13 mouse cellular contexts compared by ENCODE assay signal in the genomic region with DNA sequence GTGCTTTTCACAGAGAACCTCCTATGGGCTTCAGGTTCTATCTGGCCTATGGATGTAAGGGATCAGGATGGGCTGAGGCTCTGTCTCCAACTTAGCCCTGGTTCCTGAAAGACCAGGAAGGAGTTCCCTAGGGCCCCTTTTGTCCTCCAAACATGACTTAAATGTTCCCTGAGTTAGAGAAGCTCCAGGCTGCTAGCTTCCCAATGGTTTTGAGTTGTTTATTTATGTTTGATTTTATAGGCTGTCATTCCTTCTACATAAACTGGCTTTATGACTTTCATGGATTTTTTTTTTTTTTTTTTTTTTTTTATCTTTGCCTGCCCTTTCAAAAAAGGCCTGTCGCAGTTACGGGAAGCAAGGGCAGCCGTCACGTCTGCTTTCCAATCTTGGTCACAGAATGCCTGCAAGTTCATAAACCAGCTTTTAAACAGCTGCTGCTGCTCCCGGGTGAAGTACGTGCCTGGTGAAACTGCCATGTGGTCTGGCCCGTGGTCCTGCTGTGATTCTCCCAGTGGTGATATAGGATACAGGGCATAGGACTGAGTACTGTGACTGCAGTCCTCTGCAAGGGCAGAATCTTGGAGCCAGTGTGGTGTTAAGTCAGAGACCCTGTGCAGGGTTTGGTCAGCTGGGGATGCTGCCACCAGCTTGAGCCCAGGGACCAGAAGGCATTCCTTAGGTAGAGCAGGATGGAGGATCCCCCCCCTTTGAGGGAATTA. TPM values are rescaled to one million over a fixed set of nuclear protein-coding genes. Genes with fewer than 3 reads are reported as not detected.
DNase-seq lines count a peak whose midpoint lies in the region; ATAC-seq and TF ChIP-seq lines count a peak whose summit lies in the region.
"Had no signal": no experiment of that assay in that cellular context is flagged by ENCODE, and none has a peak within 500 bp of the region (broad histone marks: within the 10 kb centered on the region; RNA-seq: fewer than 3 reads in every experiment).

No protein-coding gene starts in this region.

- H3K4me2 ChIP-seq in lung, embryonic 15.5 days = no peak overlapping the region
- H3K4me2 ChIP-seq in intestine, embryonic 15.5 days (replicated peaks) = no peak overlapping the region
- H3K4me2 ChIP-seq in stomach, embryonic 14.5 days (replicated peaks; ENCODE audit: low read depth, low read length) = no peak overlapping the region
- H3K4me2 ChIP-seq in forebrain, postnatal 0 days (ENCODE audit: low read depth) = no peak overlapping the region
- H3K4me2 ChIP-seq: heart, embryonic 15.5 days; hindbrain, embryonic 14.5 days; midbrain, embryonic 12.5 days had no signal

- peak; percentile 11 for DNase-seq in gastrocnemius, adult 18-20 months (ENCODE audit: low spot score)
- DNase-seq in gastrocnemius, postnatal 4 days (ENCODE audit: low spot score in 2 of 2) = no peak
- no peak for DNase-seq in lung, postnatal 14 days
- no peak for DNase-seq in right cerebral cortex, postnatal 14 days
- no peak for DNase-seq in forebrain, postnatal 0 days
- DNase-seq: adrenal gland, postnatal 10 days had no signal

- H3K27me3 ChIP-seq in lung, embryonic 15.5 days = no peaks in the 10 kb centered on the region
- no peaks in the 10 kb centered on the region for H3K27me3 ChIP-seq in intestine, embryonic 15.5 days (replicated peaks)
- no peaks in the 10 kb centered on the region for H3K27me3 ChIP-seq in stomach, embryonic 14.5 days (ENCODE audit: control insufficient read depth, insufficient read depth, low read length)
- H3K27me3 ChIP-seq in forebrain, postnatal 0 days (ENCODE audit: insufficient read depth, low read length) = no peaks in the 10 kb centered on the region
- H3K27me3 ChIP-seq: heart, embryonic 15.5 days; midbrain, embryonic 12.5 days had no signal

- no peak for TF ChIP-seq CTCF in forebrain, postnatal 0 days (IDR thresholded peaks at IDR 0.05; ENCODE audit: low read depth)

- no peaks in the 10 kb centered on the region for H3K36me3 ChIP-seq in lung, embryonic 15.5 days
- H3K36me3 ChIP-seq in intestine, embryonic 15.5 days = no peaks in the 10 kb centered on the region
- no peaks in the 10 kb centered on the region for H3K36me3 ChIP-seq in stomach, embryonic 14.5 days (ENCODE audit: control insufficient read depth, insufficient read depth, low read length)
- no peaks in the 10 kb centered on the region for H3K36me3 ChIP-seq in forebrain, postnatal 0 days (ENCODE audit: insufficient read depth)
- H3K36me3 ChIP-seq: heart, embryonic 15.5 days; midbrain, embryonic 12.5 days had no signal

- peak overlapping the region; percentile 79 for H3K27ac ChIP-seq in lung, embryonic 15.5 days
- H3K27ac ChIP-seq in intestine, embryonic 15.5 days = peak overlapping the region; percentile 62
- H3K27ac ChIP-seq in stomach, embryonic 14.5 days (ENCODE audit: low read length) = peak overlapping the region; percentile 33; the same call in 1 of the 2 replicates
- no peak overlapping the region for H3K27ac ChIP-seq in forebrain, postnatal 0 days (ENCODE audit: low read depth, low read length)
- H3K27ac ChIP-seq: heart, embryonic 15.5 days; hindbrain, embryonic 14.5 days; liver, embryonic 14.5 days; midbrain, embryonic 12.5 days had no signal

- H3K9ac ChIP-seq in lung, embryonic 15.5 days = no peak overlapping the region
- no peak overlapping the region for H3K9ac ChIP-seq in intestine, embryonic 15.5 days
- H3K9ac ChIP-seq in stomach, embryonic 14.5 days (replicated peaks; ENCODE audit: low read depth, low read length) = no peak overlapping the region
- H3K9ac ChIP-seq in forebrain, postnatal 0 days = no peak overlapping the region
- H3K9ac ChIP-seq: heart, embryonic 15.5 days; hindbrain, embryonic 14.5 days; liver, embryonic 14.5 days; midbrain, embryonic 12.5 days had no signal

- peak; percentile 77 for ATAC-seq in lung, embryonic 15.5 days (ENCODE audit: borderline replicate concordance, extremely low read depth, low FRiP score, low TSS enrichment)
- ATAC-seq in intestine, embryonic 15.5 days = peak; percentile 34
- ATAC-seq in stomach, embryonic 14.5 days (ENCODE audit: insufficient number of reproducible peaks, insufficient read depth, low FRiP score, low read depth) = no peak
- ATAC-seq in forebrain, postnatal 0 days = no peak

- 26% methylated on average over 7 of the region's 7 CpGs for WGBS in lung, embryonic 15.5 days
- 34% methylated on average over 7 of the region's 7 CpGs for WGBS in intestine, embryonic 15.5 days
- 32% methylated on average over 7 of the region's 7 CpGs for WGBS in stomach, embryonic 14.5 days
- 79% methylated on average over 7 of the region's 7 CpGs for WGBS in forebrain, postnatal 0 days

- no peak overlapping the region for H3K4me3 ChIP-seq in lung, embryonic 15.5 days
- no peak overlapping the region for H3K4me3 ChIP-seq in intestine, embryonic 15.5 days (replicated peaks)
- H3K4me3 ChIP-seq in stomach, embryonic 14.5 days (ENCODE audit: low read depth, low read length) = no peak overlapping the region
- no peak overlapping the region for H3K4me3 ChIP-seq in forebrain, postnatal 0 days (ENCODE audit: low read depth, low read length)
- H3K4me3 ChIP-seq: heart, embryonic 15.5 days; midbrain, embryonic 12.5 days had no signal

- peaks cover 36% of the 10 kb centered on the region for H3K4me1 ChIP-seq in lung, embryonic 15.5 days
- peaks cover 30% of the 10 kb centered on the region for H3K4me1 ChIP-seq in intestine, embryonic 15.5 days (replicated peaks)
- H3K4me1 ChIP-seq in stomach, embryonic 14.5 days (ENCODE audit: control insufficient read depth, insufficient read depth, low read length) = peaks cover 8% of the 10 kb centered on the region
- no peaks in the 10 kb centered on the region for H3K4me1 ChIP-seq in forebrain, postnatal 0 days (ENCODE audit: insufficient read depth)
- H3K4me1 ChIP-seq: heart, embryonic 15.5 days; midbrain, embryonic 12.5 days had no signal

- H3K9me3 ChIP-seq in lung, embryonic 15.5 days = no peaks in the 10 kb centered on the region
- H3K9me3 ChIP-seq in intestine, embryonic 15.5 days = no peaks in the 10 kb centered on the region
- H3K9me3 ChIP-seq in stomach, embryonic 14.5 days (ENCODE audit: control insufficient read depth, low read depth, low read length) = no peaks in the 10 kb centered on the region
- no peaks in the 10 kb centered on the region for H3K9me3 ChIP-seq in forebrain, postnatal 0 days (ENCODE audit: low read length)
- H3K9me3 ChIP-seq: heart, embryonic 15.5 days; midbrain, embryonic 12.5 days had no signal

RNA-seq across cellular contexts. Expression of a gene that starts 37.4 kb away (rescaled TPM):
- total RNA-seq in gastrocnemius, adult 18-20 months (2021) = 10 to 100 TPM; 17.7 to 21.8 TPM
- total RNA-seq in gastrocnemius, postnatal 4 days (2021) = 10 to 100 TPM; 46.8 to 57.3 TPM
- polyA plus RNA-seq in lung, embryonic 15.5 days (2015; fragmentation: Nextera tagmentation; extraction: Ambion mirVana) = 91.6 and 94.8 TPM in 2 replicates
- polyA plus RNA-seq in intestine, embryonic 15.5 days (2015; fragmentation: Nextera tagmentation; extraction: Ambion mirVana) = 85.3 and 85.5 TPM in 2 replicates
- polyA plus RNA-seq in stomach, embryonic 14.5 days (2014; fragmentation: Nextera tagmentation; extraction: Ambion mirVana) = 117 and 120 TPM in 2 replicates
- 63.3 and 80.3 TPM in 2 replicates for total RNA-seq in forebrain, postnatal 0 days (2014; rRNA removed)
- 32.4 and 35.2 TPM in 2 replicates for polyA plus RNA-seq in forebrain, postnatal 0 days (2015; fragmentation: Nextera tagmentation; extraction: Ambion mirVana)

RNA-seq across cellular contexts. Expression of a gene that starts 38.4 kb away (rescaled TPM):
- under 1 TPM; 0.43 to 0.88 TPM for total RNA-seq in gastrocnemius, adult 18-20 months (2021)
- 1 to 10 TPM; 6.5 to 8.0 TPM for total RNA-seq in gastrocnemius, postnatal 4 days (2021)
- polyA plus RNA-seq in lung, embryonic 15.5 days (2015; fragmentation: Nextera tagmentation; extraction: Ambion mirVana) = 149 and 160 TPM in 2 replicates
- polyA plus RNA-seq in intestine, embryonic 15.5 days (2015; fragmentation: Nextera tagmentation; extraction: Ambion mirVana) = 61.9 and 67.0 TPM in 2 replicates
- polyA plus RNA-seq in stomach, embryonic 14.5 days (2014; fragmentation: Nextera tagmentation; extraction: Ambion mirVana) = 165 and 169 TPM in 2 replicates
- total RNA-seq in forebrain, postnatal 0 days (2014; rRNA removed) = 36.9 and 47.6 TPM in 2 replicates
- polyA plus RNA-seq in forebrain, postnatal 0 days (2015; fragmentation: Nextera tagmentation; extraction: Ambion mirVana) = 13.4 and 17.1 TPM in 2 replicates

Comparison
In these comparisons a context has a peak if more than half of its experiments do, and no peak if none do; other contexts are left out.
1. ATAC-seq: peak in lung, embryonic 15.5 days (single experiment) and intestine, embryonic 15.5 days (single experiment); none in stomach, embryonic 14.5 days (single experiment) and forebrain, postnatal 0 days (single experiment).